9 mouse cellular contexts compared by ENCODE assay signal in genomic region chr5:139931947-139932540, GRCm38 (mm10). TPM values are rescaled to one million over a fixed set of nuclear protein-coding genes. Genes with fewer than 3 reads are reported as not detected.
A peak's percentile ranks its signal among the peaks of the same experiment; 100 is the strongest.
DNase-seq lines count a peak whose midpoint lies in the region; ATAC-seq and TF ChIP-seq lines count a peak whose summit lies in the region.
"Had no signal": no experiment of that assay in that cellular context is flagged by ENCODE, and none has a peak within 500 bp of the region (broad histone marks: within the 10 kb centered on the region; RNA-seq: fewer than 3 reads in every experiment).

No protein-coding gene starts in this region.

- H3K9me3 ChIP-seq in lung, embryonic 14.5 days (ENCODE audit: low read depth, low read length), result no peaks in the 10 kb centered on the region
- H3K9me3 ChIP-seq in embryonic facial prominence, embryonic 12.5 days, result no peaks in the 10 kb centered on the region

- H3K36me3 ChIP-seq in lung, embryonic 14.5 days (ENCODE audit: insufficient read depth), result no peaks in the 10 kb centered on the region
- H3K36me3 ChIP-seq in embryonic facial prominence, embryonic 12.5 days, result no peaks in the 10 kb centered on the region

- intact Hi-C loops in left cerebral cortex, postnatal 25 days (cut with DNase I), result no loop called here

- no peak overlapping the region for H3K4me3 ChIP-seq in lung, embryonic 14.5 days (ENCODE audit: low read depth, low read length)
- no peak overlapping the region for H3K4me3 ChIP-seq in embryonic facial prominence, embryonic 12.5 days

- ATAC-seq in lung, embryonic 14.5 days (ENCODE audit: insufficient read depth), result peak; percentile 62
- ATAC-seq in embryonic facial prominence, embryonic 12.5 days (ENCODE audit: insufficient number of reproducible peaks, insufficient read depth, low FRiP score, low TSS enrichment), result peak; percentile 73

- no peak for TF ChIP-seq CTCF in lung, embryonic 14.5 days (IDR thresholded peaks at IDR 0.05; ENCODE audit: low read depth)

- 19% methylated on average over 15 of the region's 15 CpGs for WGBS in lung, embryonic 14.5 days
- 35% methylated on average over 15 of the region's 15 CpGs for WGBS in embryonic facial prominence, embryonic 12.5 days

- H3K4me1 ChIP-seq in lung, embryonic 14.5 days (ENCODE audit: insufficient read depth), result peaks cover 9% of the 10 kb centered on the region; the same call in 1 of the 2 replicates
- peaks cover 20% of the 10 kb centered on the region for H3K4me1 ChIP-seq in embryonic facial prominence, embryonic 12.5 days

- no peak overlapping the region for H3K9ac ChIP-seq in lung, embryonic 14.5 days
- no peak overlapping the region for H3K9ac ChIP-seq in embryonic facial prominence, embryonic 12.5 days
- H3K9ac ChIP-seq: liver, embryonic 14.5 days had no signal

- peak overlapping the region; percentile 23; the same call in 1 of the 2 replicates for H3K4me2 ChIP-seq in lung, embryonic 14.5 days
- no peak overlapping the region for H3K4me2 ChIP-seq in embryonic facial prominence, embryonic 12.5 days (replicated peaks)

- H3K27ac ChIP-seq in lung, embryonic 14.5 days (ENCODE audit: low read depth), result no peak overlapping the region
- H3K27ac ChIP-seq in embryonic facial prominence, embryonic 12.5 days, result no peak overlapping the region
- H3K27ac ChIP-seq: liver, embryonic 14.5 days had no signal

- peak; percentile 32 for DNase-seq in lung, embryonic 14.5 days
- DNase-seq in lung, postnatal 25 days (ENCODE audit: low spot score), result no peak
- peak; percentile 44 to 51 for DNase-seq in left cerebral cortex, postnatal 25 days (ENCODE audit: low spot score in 2 of 2)
- DNase-seq in right cerebral cortex, postnatal 10 days (ENCODE audit: low spot score in 2 of 2), result peak; percentile 64 to 68
- no peak for DNase-seq in ovary, postnatal 10 days (ENCODE audit: low spot score)
- no peak for DNase-seq in urinary bladder, adult 2 months (ENCODE audit: low spot score)
- no peak for DNase-seq in kidney, adult 11 months

- H3K27me3 ChIP-seq in lung, embryonic 14.5 days (ENCODE audit: insufficient read depth, low read length), result 0 out of 2 replicates have a peak, but pooled peaks cover 2% of the 10 kb centered on the region
- H3K27me3 ChIP-seq in embryonic facial prominence, embryonic 12.5 days, result peaks cover 4% of the 10 kb centered on the region; the same call in 1 of the 2 replicates

RNA-seq across cellular contexts. Expression of gene Elfn1, which starts 24.3 kb away (rescaled TPM):
- polyA plus RNA-seq in lung, embryonic 14.5 days (2014; fragmentation: Nextera tagmentation; extraction: Ambion mirVana), result 0.12 and 0.46 TPM in 2 replicates
- polyA plus RNA-seq in embryonic facial prominence, embryonic 12.5 days (2016; fragmentation: Nextera tagmentation; extraction: Ambion mirVana), result 0.15 and 0.45 TPM in 2 replicates
- 10 to 100 TPM; 35.0 to 37.6 TPM for total RNA-seq in left cerebral cortex, postnatal 25 days (2021)
- polyA plus RNA-seq in urinary bladder, adult 2 months (2012; rRNA removed), result 1.7 and 2.3 TPM in 2 replicates

Comparison
In these comparisons a context has a peak if more than half of its experiments do, and no peak if none do; other contexts are left out.
1. DNase-seq: peak in lung, embryonic 14.5 days (single experiment), left cerebral cortex, postnatal 25 days (2 of 2) and right cerebral cortex, postnatal 10 days (2 of 2); none in lung, postnatal 25 days (single experiment), ovary, postnatal 10 days (single experiment), urinary bladder, adult 2 months (single experiment) and kidney, adult 11 months (single experiment).